Mouse (Mus musculus) heart, postnatal 0 days (tissue): ENCODE measurements around the gene Sap25.

ENCODE experiments used
- CTCF ChIP-seq: IDR thresholded peaks from 2 replicates; pipeline ENCODE4 v1.5.1; 2016; ENCODE audit warnings: antibody characterized with exemption, control low read depth, low read depth
- EP300 ChIP-seq: IDR thresholded peaks from 2 replicates; pipeline ENCODE4 v1.6.1; 2016; ENCODE audit warnings: antibody characterized with exemption, low read depth

DNA sequence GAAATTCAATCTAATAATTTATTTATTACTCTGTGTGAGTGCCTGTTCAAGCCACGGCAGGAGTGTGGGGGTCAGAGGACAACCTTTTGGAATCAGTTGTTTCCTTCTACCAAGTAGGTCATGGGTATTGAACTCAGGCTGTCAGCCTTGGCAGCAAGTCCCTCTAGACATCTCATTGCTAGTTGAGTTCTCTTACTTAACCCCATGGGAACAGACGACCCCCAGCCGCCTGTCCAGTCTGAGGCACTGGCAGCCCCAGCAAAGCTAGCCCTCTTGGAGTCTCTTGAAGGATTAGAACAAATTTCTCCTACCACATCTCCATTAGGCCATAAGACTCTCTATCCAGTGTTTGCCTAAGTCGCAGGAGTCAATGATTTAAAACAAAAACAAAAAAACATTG is 38.6 kb downstream of the Sap25 start:
- TF ChIP-seq CTCF: no peak
- no peak for TF ChIP-seq EP300
